Mouse (Mus musculus): ENCODE results near the gene Mal. TPM values are rescaled to one million over a fixed set of nuclear protein-coding genes. Genes with fewer than 3 reads are reported as not detected.
"Not testable (repeated sequence)": the region's sequence is repeated elsewhere in the genome, so short reads cannot be mapped to it uniquely, and the experiment has no call there.

The Mal gene
- polyA plus RNA-seq, 1 experiment, result 10.9 TPM

DNA sequence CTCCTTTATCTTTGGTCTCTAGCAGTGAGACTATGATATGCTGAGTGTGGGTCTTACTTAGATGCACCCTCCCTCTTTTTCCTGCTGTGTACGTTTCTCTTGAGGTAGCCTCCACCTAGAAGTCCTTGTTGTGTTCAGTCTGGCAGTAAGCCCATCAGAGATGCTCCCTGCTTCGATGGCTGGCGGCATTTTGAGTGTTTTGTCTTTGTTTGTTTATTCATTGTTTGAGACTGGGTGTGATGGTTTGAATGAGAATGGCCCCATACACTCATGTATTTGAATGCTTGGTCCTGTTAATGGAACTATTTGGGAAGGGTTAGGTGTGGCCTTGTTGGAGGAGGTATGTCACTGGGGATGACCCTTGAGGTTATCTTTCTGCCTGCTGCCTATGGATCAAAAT is 51.3 kb downstream of the Mal start:
- WGBS, result 84% methylated on average over 3 of the region's 3 CpGs
- no peak for DNase-seq
- no peaks in the 10 kb centered on the region for H3K4me1 ChIP-seq (ENCODE audit: control insufficient read depth, insufficient read depth, low read length)
- no peak for TF ChIP-seq CTCF (IDR thresholded peaks at IDR 0.05; ENCODE audit: insufficient read depth, low read length)
- no peak for TF ChIP-seq POLR2A (IDR thresholded peaks at IDR 0.05; ENCODE audit: borderline replicate concordance, extremely low read depth, low read depth, low read length)
- H3K4me3 ChIP-seq (replicated peaks; ENCODE audit: extremely low read depth, low read depth, low read length), result no peak overlapping the region

GRCm38 (mm10) chr2:127603383-127603782 is 53.1 kb downstream of the Mal start:
- not testable (repeated sequence) for H3K4me1 ChIP-seq (ENCODE audit: control insufficient read depth, insufficient read depth, low read length); DNase-seq; H3K4me3 ChIP-seq (replicated peaks; ENCODE audit: extremely low read depth, low read depth, low read length)
- WGBS, result 80% methylated on average over 6 of the region's 8 CpGs

DNA sequence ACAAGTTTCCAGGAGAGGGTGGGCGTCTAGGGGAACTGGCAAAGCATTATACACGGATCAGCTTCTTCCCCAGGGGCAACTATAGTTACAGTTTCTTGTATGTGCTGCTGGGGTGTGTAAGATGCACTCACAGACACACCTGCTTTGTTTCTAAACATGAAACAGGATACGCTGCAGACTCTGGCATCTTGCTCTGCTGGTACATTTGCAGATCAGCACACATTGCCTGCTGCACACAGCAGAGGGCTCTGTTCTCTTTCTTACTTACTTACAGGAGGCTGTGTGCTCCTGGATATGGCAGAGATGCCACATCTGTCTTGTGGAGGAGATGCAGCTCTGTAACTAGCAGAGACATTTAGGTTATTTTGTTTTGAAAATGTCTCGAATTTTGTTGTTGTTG is 65.7 kb downstream of the Mal start:
- Histone ChIP-seq H3K4me3 (replicated peaks; ENCODE audit: extremely low read depth, low read depth, low read length) (no peak overlapping the region), H3K4me1 (ENCODE audit: control insufficient read depth, insufficient read depth, low read length) (peaks cover 5% of the 10 kb centered on the region; the same call in 1 of the 2 replicates)
- 49% methylated on average over 4 of the region's 4 CpGs for WGBS
- TF ChIP-seq POLR2A (IDR thresholded peaks at IDR 0.05; ENCODE audit: borderline replicate concordance, extremely low read depth, low read depth, low read length), result no peak
- no peak for TF ChIP-seq CTCF (IDR thresholded peaks at IDR 0.05; ENCODE audit: insufficient read depth, low read length)
- no peak for DNase-seq

DNA sequence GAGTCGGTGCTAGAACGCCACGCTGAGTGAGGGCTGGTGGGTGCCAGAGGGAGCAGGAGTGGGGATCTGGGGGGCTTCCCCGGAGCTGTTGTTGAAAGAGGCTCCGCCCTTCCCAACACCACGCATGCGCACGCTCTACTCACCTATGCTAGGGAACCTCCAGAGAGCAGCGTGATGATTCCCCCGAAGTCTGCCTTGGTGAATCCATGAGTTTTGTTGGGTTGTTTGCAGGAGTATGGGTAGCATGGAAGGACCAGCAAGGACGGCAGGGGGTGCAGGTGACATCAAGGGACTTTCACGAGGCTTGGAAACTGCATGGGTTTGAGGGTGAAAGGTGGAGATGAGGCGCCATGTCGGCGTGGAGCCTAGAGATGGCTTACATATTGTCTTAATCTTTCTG is 66.3 kb downstream of the Mal start:
- Histone ChIP-seq H3K4me3 (replicated peaks; ENCODE audit: extremely low read depth, low read depth, low read length) (no peak overlapping the region), H3K4me1 (ENCODE audit: control insufficient read depth, insufficient read depth, low read length) (peaks cover 5% of the 10 kb centered on the region; the same call in 1 of the 2 replicates)
- 69% methylated on average over 15 of the region's 15 CpGs for WGBS
- no peak for DNase-seq
- no peak for TF ChIP-seq CTCF (IDR thresholded peaks at IDR 0.05; ENCODE audit: insufficient read depth, low read length)
- TF ChIP-seq POLR2A (IDR thresholded peaks at IDR 0.05; ENCODE audit: borderline replicate concordance, extremely low read depth, low read depth, low read length), result no peak

- no peak for TF ChIP-seq CTCF (IDR thresholded peaks at IDR 0.05; ENCODE audit: insufficient read depth, low read length)
- no peak for TF ChIP-seq POLR2A (IDR thresholded peaks at IDR 0.05; ENCODE audit: borderline replicate concordance, extremely low read depth, low read depth, low read length)
- 89% methylated on average over 9 of the region's 9 CpGs for WGBS
- no peak for DNase-seq
- Histone ChIP-seq H3K4me3 (replicated peaks; ENCODE audit: extremely low read depth, low read depth, low read length) (no peak overlapping the region), H3K4me1 (ENCODE audit: control insufficient read depth, insufficient read depth, low read length) (peaks cover 10% of the 10 kb centered on the region; the same call in 1 of the 2 replicates)
Measured at GRCm38 (mm10) chr2:127588897-127589296, 67.6 kb downstream of the Mal start.

GRCm38 (mm10) chr2:127587514-127587844 is 69.0 kb downstream of the Mal start:
- DNase-seq, result no peak
- H3K4me3 ChIP-seq (replicated peaks; ENCODE audit: extremely low read depth, low read depth, low read length), result peak overlapping the region; percentile 85
- WGBS, result under 1% methylated on average over 22 of the region's 22 CpGs
- peaks cover 12% of the 10 kb centered on the region; the same call in 1 of the 2 replicates for H3K4me1 ChIP-seq (ENCODE audit: control insufficient read depth, insufficient read depth, low read length)
- TF ChIP-seq POLR2A (IDR thresholded peaks at IDR 0.05; ENCODE audit: borderline replicate concordance, extremely low read depth, low read depth, low read length) (no peak), CTCF (IDR thresholded peaks at IDR 0.05; ENCODE audit: insufficient read depth, low read length) (no peak)

GRCm38 (mm10) chr2:127586694-127587513 is 69.6 kb downstream of the Mal start, which contains the start of the genes Zfp661 and Mrps5:
Gene Zfp661, minus strand, starts transcription at chr2:127587094.
Gene Mrps5, plus strand, starts transcription at chr2:127587222.
- WGBS, result 4% methylated on average over 39 of the region's 39 CpGs
- TF ChIP-seq POLR2A (IDR thresholded peaks at IDR 0.05; ENCODE audit: borderline replicate concordance, extremely low read depth, low read depth, low read length) (peak; percentile 57; the same call in 1 of the 2 replicates), CTCF (IDR thresholded peaks at IDR 0.05; ENCODE audit: insufficient read depth, low read length) (no peak)
- Histone ChIP-seq H3K4me1 (ENCODE audit: control insufficient read depth, insufficient read depth, low read length) (peaks cover 12% of the 10 kb centered on the region; the same call in 1 of the 2 replicates), H3K4me3 (replicated peaks; ENCODE audit: extremely low read depth, low read depth, low read length) (peak within 1 kb of the TSS; percentile 85)
- peak; percentile 89 for DNase-seq

DNA sequence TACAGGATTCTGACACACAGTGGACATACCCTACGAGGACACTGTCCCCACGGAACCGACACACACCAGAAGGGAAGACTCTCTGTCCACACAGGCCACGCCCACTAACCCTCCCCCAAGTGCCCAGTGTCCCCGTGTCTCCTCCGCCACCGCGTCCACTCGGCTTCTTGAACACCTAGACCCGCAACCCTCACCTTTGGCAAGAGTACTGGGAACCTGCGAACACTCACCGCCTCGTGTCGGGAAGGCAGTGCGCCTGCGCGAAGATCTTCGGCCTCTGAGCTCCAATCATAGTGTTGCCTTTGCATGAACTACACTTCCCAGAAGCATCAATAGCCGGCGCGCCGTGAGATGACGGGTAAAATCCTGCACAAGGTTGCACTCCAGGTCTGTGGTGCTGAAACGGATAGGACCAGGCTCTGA is 72.0 kb downstream of the Mal start:
- peaks cover 12% of the 10 kb centered on the region; the same call in 1 of the 2 replicates for H3K4me1 ChIP-seq (ENCODE audit: control insufficient read depth, insufficient read depth, low read length)
- peak overlapping the region; percentile 99 for H3K4me3 ChIP-seq (replicated peaks; ENCODE audit: extremely low read depth, low read depth, low read length)
- DNase-seq, result peak; percentile 88
- TF ChIP-seq CTCF (IDR thresholded peaks at IDR 0.05; ENCODE audit: insufficient read depth, low read length), result no peak
- peak; percentile 90 for TF ChIP-seq POLR2A (IDR thresholded peaks at IDR 0.05; ENCODE audit: borderline replicate concordance, extremely low read depth, low read depth, low read length)
- under 1% methylated on average over 24 of the region's 24 CpGs for WGBS

Other genes with a start within 250 kb of the Mal start
- gene Gpat2, start 231.5 kb downstream of the Mal start, polyA plus RNA-seq (2012; rRNA removed), result 0.15 and 0.29 TPM in 2 replicates
- gene Fahd2a, start 212.1 kb downstream of the Mal start, polyA plus RNA-seq (2012; rRNA removed), result 11.1 and 14.0 TPM in 2 replicates
- 1.5 and 3.1 TPM in 2 replicates for gene Kcnip3, start 134.6 kb downstream of the Mal start, polyA plus RNA-seq (2012; rRNA removed)
- gene Prom2, start 115.2 kb downstream of the Mal start, polyA plus RNA-seq (2012; rRNA removed), result 1.0 and 9.6 TPM in 2 replicates
- gene Zfp661, start 69.6 kb downstream of the Mal start, polyA plus RNA-seq (2012; rRNA removed), result 1.7 and 2.9 TPM in 2 replicates
- gene Mrps5, start 69.5 kb downstream of the Mal start, polyA plus RNA-seq (2012; rRNA removed), result 32.0 and 37.8 TPM in 2 replicates
- 11.4 and 28.6 TPM in 2 replicates for gene Mall, start 73.2 kb upstream of the Mal start, polyA plus RNA-seq (2012; rRNA removed)
- gene Nphp1, start 132.2 kb upstream of the Mal start, polyA plus RNA-seq (2012; rRNA removed), result 9.2 and 14.5 TPM in 2 replicates
- gene Mtln, start 135.8 kb upstream of the Mal start, polyA plus RNA-seq (2012; rRNA removed), result 55.0 and 60.0 TPM in 2 replicates
- 0.52 and 1.1 TPM in 2 replicates for gene Bub1, start 175.2 kb upstream of the Mal start, polyA plus RNA-seq (2012; rRNA removed)
- 40.9 and 52.4 TPM in 2 replicates for gene Acoxl, start 182.2 kb upstream of the Mal start, polyA plus RNA-seq (2012; rRNA removed)